Mouse (Mus musculus) retina, postnatal 7 days (tissue): ENCODE results near the gene Cc2d1a.

Source experiments
- DNase-seq: peaks from one replicate; pipeline ENCODE4 v3.0.0-alpha.2; 2012; ENCODE audit warnings: low read depth, low spot score

Cc2d1a gene

GRCm38 (mm10) chr8:84147769-84148530 lies at the start of gene Cc2d1a, which contains the start of gene 4930432K21Rik:
Gene Cc2d1a, minus strand, starts transcription at chr8:84147936.
Gene 4930432K21Rik, plus strand, starts transcription at chr8:84148025.
- peak; percentile 94 for DNase-seq

GRCm38 (mm10) chr8:84197141-84197921 lies 49.6 kb upstream of the Cc2d1a start:
- DNase-seq: no peak

GRCm38 (mm10) chr8:84194224-84194743 lies 46.5 kb upstream of the Cc2d1a start:
- no peak for DNase-seq

- no peak for DNase-seq
These were observed 45.8 kb upstream of the Cc2d1a start for GRCm38 (mm10) chr8:84193566-84193965.

- no peak for DNase-seq
These were observed 45.4 kb upstream of the Cc2d1a start for GRCm38 (mm10) chr8:84193161-84193560.

- no peak for DNase-seq
These were observed 44.8 kb upstream of the Cc2d1a start for GRCm38 (mm10) chr8:84192555-84192954.

- no peak for DNase-seq
These were observed 44.3 kb upstream of the Cc2d1a start for GRCm38 (mm10) chr8:84192023-84192422.

GRCm38 (mm10) chr8:84190191-84190867 lies 42.6 kb upstream of the Cc2d1a start:
- DNase-seq: no peak

- no peak for DNase-seq
These were observed 41.9 kb upstream of the Cc2d1a start for GRCm38 (mm10) chr8:84189603-84190002.

- no peak for DNase-seq
These were observed 40.9 kb upstream of the Cc2d1a start for GRCm38 (mm10) chr8:84188671-84189070.

GRCm38 (mm10) chr8:84187065-84187755 lies 39.5 kb upstream of the Cc2d1a start:
- DNase-seq: no peak

- peak; percentile 62 for DNase-seq
These were observed 38.8 kb upstream of the Cc2d1a start for GRCm38 (mm10) chr8:84186547-84186946.

GRCm38 (mm10) chr8:84185117-84185516 lies 37.4 kb upstream of the Cc2d1a start, which contains the start of gene Nanos3:
Gene Nanos3, minus strand, starts transcription at chr8:84185217.
- no peak for DNase-seq

- DNase-seq: no peak
These were observed 36.6 kb upstream of the Cc2d1a start for GRCm38 (mm10) chr8:84184085-84185043.

GRCm38 (mm10) chr8:84183261-84184084 lies 35.7 kb upstream of the Cc2d1a start:
- no peak for DNase-seq

- no peak for DNase-seq
These were observed 35.1 kb upstream of the Cc2d1a start for GRCm38 (mm10) chr8:84182833-84183232.

GRCm38 (mm10) chr8:84180530-84181190 lies 32.9 kb upstream of the Cc2d1a start:
- DNase-seq: no peak

- DNase-seq: no peak
These were observed 32.2 kb upstream of the Cc2d1a start for GRCm38 (mm10) chr8:84179946-84180345.

GRCm38 (mm10) chr8:84178592-84178991 lies 30.9 kb upstream of the Cc2d1a start:
- DNase-seq: no peak
